Mouse (Mus musculus) testis, adult 2 months (tissue): Measurements from ENCODE around the gene Ssmem1.

ENCODE experiments used
- CTCF ChIP-seq: fragments of 200-500 bp; IDR thresholded peaks from 2 replicates; pipeline ENCODE4 v1.5.1; 2012; ENCODE audit warnings: low read depth, mild to moderate bottlenecking, inconsistent platforms, low read length, moderate library complexity; ENCODE audit not compliant: control insufficient read depth, insufficient read depth, insufficient replicate concordance
- POLR2A ChIP-seq: fragments of 200-500 bp; IDR thresholded peaks from 2 replicates; pipeline ENCODE4 v1.6.1; 2012; ENCODE audit warnings: low read depth, mild to moderate bottlenecking, inconsistent platforms, low read length, moderate library complexity; ENCODE audit not compliant: control insufficient read depth

GRCm38 (mm10) chr6:30547656-30548306 lies 38.1 kb downstream of the Ssmem1 start:
- TF ChIP-seq CTCF, result no peak
- no peak for TF ChIP-seq POLR2A
